Mouse (Mus musculus): ENCODE results near the gene Fez2.

The Fez2 gene

GRCm38 (mm10) chr17:78361939-78362728 lies 55.8 kb downstream of the Fez2 start:
- peak; percentile 23 for DNase-seq

GRCm38 (mm10) chr17:78358251-78358726 lies 59.7 kb downstream of the Fez2 start:
- DNase-seq, result peak; percentile 70

GRCm38 (mm10) chr17:78357753-78358152 lies 60.2 kb downstream of the Fez2 start:
- no peak for DNase-seq

GRCm38 (mm10) chr17:78355611-78356010 lies 62.3 kb downstream of the Fez2 start:
- no peak for DNase-seq

GRCm38 (mm10) chr17:78354871-78355270 lies 63.1 kb downstream of the Fez2 start:
- no peak for DNase-seq

- no peak for DNase-seq
These were observed 63.5 kb downstream of the Fez2 start for GRCm38 (mm10) chr17:78354411-78354810.

GRCm38 (mm10) chr17:78352500-78352855 lies 65.5 kb downstream of the Fez2 start:
- no peak for DNase-seq

GRCm38 (mm10) chr17:78351676-78352499 lies 66.1 kb downstream of the Fez2 start:
- no peak for DNase-seq

GRCm38 (mm10) chr17:78347111-78347801 lies 70.7 kb downstream of the Fez2 start:
- DNase-seq, result no peak

GRCm38 (mm10) chr17:78343688-78344087 lies 74.3 kb downstream of the Fez2 start:
- DNase-seq, result no peak

GRCm38 (mm10) chr17:78335250-78335649 lies 82.7 kb downstream of the Fez2 start:
- no peak for DNase-seq

- DNase-seq, result no peak
These were observed 84.7 kb downstream of the Fez2 start for GRCm38 (mm10) chr17:78333275-78333674.

GRCm38 (mm10) chr17:78331438-78331837 lies 86.5 kb downstream of the Fez2 start:
- DNase-seq, result no peak

- no peak for DNase-seq
These were observed 89.7 kb downstream of the Fez2 start for GRCm38 (mm10) chr17:78328287-78328686.

- DNase-seq, result no peak
These were observed 90.8 kb downstream of the Fez2 start for GRCm38 (mm10) chr17:78327187-78327586.

GRCm38 (mm10) chr17:78326381-78326780 lies 91.6 kb downstream of the Fez2 start:
- no peak for DNase-seq

GRCm38 (mm10) chr17:78325761-78326332 lies 92.1 kb downstream of the Fez2 start:
- DNase-seq, result no peak

GRCm38 (mm10) chr17:78322369-78323335 lies 95.3 kb downstream of the Fez2 start:
- DNase-seq, result no peak

GRCm38 (mm10) chr17:78321216-78321835 lies 96.6 kb downstream of the Fez2 start:
- no peak for DNase-seq

All from layer of hippocampus, adult 9-11 months (tissue).